Mouse (Mus musculus): Measurements from ENCODE around the gene Frrs1l. TPM values are rescaled to one million over a fixed set of nuclear protein-coding genes. Genes with fewer than 3 reads are reported as not detected.

The Frrs1l gene
- polyA plus RNA-seq, 1 experiment from 2014 or later: 0.06 TPM

DNA sequence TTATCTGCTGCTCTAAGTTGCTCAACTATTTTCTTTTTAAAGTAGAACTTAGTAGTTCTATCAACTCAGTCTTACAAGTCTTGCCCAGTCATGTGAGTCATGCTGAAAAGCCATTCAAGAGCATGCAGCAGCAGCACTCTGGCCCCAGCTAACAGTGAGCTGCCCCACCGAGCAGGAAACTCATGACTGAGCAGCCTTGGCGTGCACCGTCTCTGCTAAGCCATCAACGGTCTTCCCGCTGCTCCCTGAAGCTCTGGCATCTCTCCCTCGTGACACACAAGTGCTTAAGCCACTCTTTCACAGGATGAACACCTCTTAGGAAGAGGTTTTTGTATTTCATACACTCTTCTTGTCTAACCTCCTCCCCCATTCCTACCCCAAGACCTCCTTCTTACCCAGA is 53.1 kb downstream of the Frrs1l start:
- no peak overlapping the region for H3K27ac ChIP-seq
- WGBS (ENCODE audit: insufficient replicate concordance): 59% methylated on average over 6 of the region's 6 CpGs

DNA sequence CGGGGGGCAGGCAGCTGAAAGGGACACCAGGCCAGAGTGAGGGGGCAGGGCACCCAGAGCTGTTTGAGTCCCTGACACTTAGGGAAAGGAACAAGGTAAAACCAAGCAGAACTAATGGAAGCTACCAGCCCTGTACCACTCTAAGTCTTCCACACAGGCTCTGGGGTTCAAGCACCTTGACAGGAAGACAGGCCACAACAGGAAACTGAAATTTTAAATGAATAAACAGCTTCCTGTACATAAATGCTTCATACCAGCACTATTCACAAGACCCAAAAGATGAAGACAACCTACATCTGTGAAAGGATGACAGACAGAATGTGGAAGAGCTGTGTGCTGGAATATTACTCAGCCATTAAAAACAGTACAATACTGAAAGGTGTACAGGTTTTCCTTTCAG is 54.9 kb downstream of the Frrs1l start:
- no peak for ATAC-seq
- Histone ChIP-seq H3K27ac (no peak overlapping the region), H3K4me3 (no peak overlapping the region), H3K9ac (no peak overlapping the region), H3K36me3 (peaks cover 44% of the 10 kb centered on the region), H3K4me2 (no peak overlapping the region), H3K9me3 (replicated peaks) (no peaks in the 10 kb centered on the region), H3K27me3 (replicated peaks) (no peaks in the 10 kb centered on the region), H3K4me1 (peaks cover 23% of the 10 kb centered on the region)
- 60% methylated on average over 1 of the region's 1 CpGs for WGBS (ENCODE audit: insufficient replicate concordance)

More for the DNA sequence above, 53.1 kb downstream of the Frrs1l start:
- Histone ChIP-seq H3K4me1 (peaks cover 35% of the 10 kb centered on the region), H3K4me2 (no peak overlapping the region), H3K36me3 (peaks cover 38% of the 10 kb centered on the region), H3K4me3 (no peak overlapping the region), H3K9me3 (replicated peaks) (no peaks in the 10 kb centered on the region), H3K9ac (no peak overlapping the region), H3K27me3 (replicated peaks) (no peaks in the 10 kb centered on the region)
- ATAC-seq: no peak

- WGBS (ENCODE audit: insufficient replicate concordance): 75% methylated on average over 4 of the region's 4 CpGs
- ATAC-seq: no peak
- Histone ChIP-seq H3K9me3 (replicated peaks) (no peaks in the 10 kb centered on the region), H3K27ac (no peak overlapping the region), H3K4me3 (no peak overlapping the region), H3K36me3 (peaks cover 58% of the 10 kb centered on the region), H3K4me2 (no peak overlapping the region), H3K27me3 (replicated peaks) (no peaks in the 10 kb centered on the region), H3K4me1 (peaks cover 9% of the 10 kb centered on the region; the same call in 1 of the 2 replicates), H3K9ac (no peak overlapping the region)
Measured at GRCm38 (mm10) chr4:56933154-56933553, 57.0 kb downstream of the Frrs1l start.

- no peak overlapping the region for H3K4me2 ChIP-seq
- WGBS (ENCODE audit: insufficient replicate concordance): 58% methylated on average over 7 of the region's 7 CpGs
- ATAC-seq: no peak
Measured at GRCm38 (mm10) chr4:56932096-56932495, 58.1 kb downstream of the Frrs1l start.

DNA sequence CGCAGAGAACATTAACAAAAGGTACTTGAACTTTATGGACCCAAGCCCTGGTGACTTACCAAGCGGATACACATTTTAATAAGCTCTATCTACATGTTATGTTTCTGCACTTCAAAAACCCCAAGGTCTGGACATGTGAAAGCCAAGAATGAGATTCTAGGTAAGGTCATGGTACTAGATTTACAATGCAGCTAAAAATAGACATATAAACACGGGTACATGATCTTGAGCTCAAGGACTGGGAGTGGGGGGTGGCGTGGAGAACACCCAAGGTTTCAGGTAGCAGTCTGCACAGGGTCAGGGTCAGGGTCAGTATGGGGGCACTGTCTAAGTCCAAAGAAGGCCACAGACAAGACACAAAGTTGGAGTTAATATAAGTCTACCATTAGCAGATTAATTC is 59.9 kb downstream of the Frrs1l start:
- Histone ChIP-seq H3K27ac (no peak overlapping the region), H3K4me3 (no peak overlapping the region), H3K9me3 (replicated peaks) (no peaks in the 10 kb centered on the region), H3K27me3 (replicated peaks) (no peaks in the 10 kb centered on the region), H3K36me3 (peaks cover 70% of the 10 kb centered on the region), H3K4me1 (no peaks in the 10 kb centered on the region), H3K4me2 (no peak overlapping the region), H3K9ac (no peak overlapping the region)
- 77% methylated on average over 4 of the region's 4 CpGs for WGBS (ENCODE audit: insufficient replicate concordance)
- ATAC-seq: no peak

More at GRCm38 (mm10) chr4:56932096-56932495, 58.1 kb downstream of the Frrs1l start:
- H3K36me3 ChIP-seq: peaks cover 66% of the 10 kb centered on the region
- no peaks in the 10 kb centered on the region for H3K27me3 ChIP-seq (replicated peaks)
- no peak overlapping the region for H3K9ac ChIP-seq
- no peak overlapping the region for H3K4me3 ChIP-seq
- H3K27ac ChIP-seq: no peak overlapping the region
- H3K9me3 ChIP-seq (replicated peaks): no peaks in the 10 kb centered on the region
- peaks cover 4% of the 10 kb centered on the region; the same call in 1 of the 2 replicates for H3K4me1 ChIP-seq

DNA sequence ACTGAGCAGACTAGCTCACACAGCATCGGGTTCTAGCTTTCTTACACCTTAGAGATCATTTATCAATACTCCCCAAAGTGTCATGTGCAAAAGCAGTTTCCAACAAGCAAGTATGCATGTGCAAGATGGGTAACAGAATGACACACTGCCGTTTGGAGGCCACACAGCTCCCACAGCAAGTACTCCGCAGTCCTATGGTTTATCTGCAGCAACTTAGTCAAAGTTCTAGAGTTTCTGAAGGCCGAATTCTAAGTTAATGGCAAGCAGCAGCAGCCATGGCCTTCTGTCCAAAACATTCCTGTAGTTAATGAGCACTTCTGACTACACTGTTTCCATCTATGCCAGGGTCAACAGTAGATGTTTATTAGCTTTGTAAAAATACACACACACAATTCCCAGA is 63.2 kb downstream of the Frrs1l start:
- Histone ChIP-seq H3K9me3 (replicated peaks) (no peaks in the 10 kb centered on the region), H3K36me3 (peaks cover 73% of the 10 kb centered on the region), H3K4me2 (no peak overlapping the region), H3K27me3 (replicated peaks) (no peaks in the 10 kb centered on the region), H3K27ac (no peak overlapping the region), H3K9ac (no peak overlapping the region), H3K4me3 (no peak overlapping the region), H3K4me1 (no peaks in the 10 kb centered on the region)
- WGBS (ENCODE audit: insufficient replicate concordance): 78% methylated on average over 4 of the region's 4 CpGs
- no peak for ATAC-seq

DNA sequence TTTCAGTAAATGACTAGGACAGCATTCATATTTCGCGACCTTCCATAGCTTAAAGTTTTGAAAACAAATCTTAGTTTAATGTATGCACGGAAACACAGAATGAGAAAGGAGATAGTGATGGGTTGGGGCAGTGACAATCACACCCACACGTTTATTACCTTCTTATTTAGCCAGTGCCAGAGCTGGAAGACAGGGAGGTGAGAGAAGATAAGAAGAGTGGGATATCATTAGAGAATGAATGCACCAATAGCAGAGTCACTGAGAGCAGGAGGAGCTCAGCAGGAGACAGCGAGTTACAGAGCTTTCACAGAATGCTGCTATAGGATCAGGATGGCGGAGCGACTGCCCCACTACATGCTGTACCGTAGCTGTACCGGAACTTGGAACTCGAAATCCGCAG is 68.0 kb downstream of the Frrs1l start:
- Histone ChIP-seq H3K27ac (no peak overlapping the region), H3K36me3 (peaks cover 71% of the 10 kb centered on the region), H3K9me3 (replicated peaks) (no peaks in the 10 kb centered on the region), H3K4me3 (no peak overlapping the region), H3K4me1 (no peaks in the 10 kb centered on the region), H3K27me3 (replicated peaks) (no peaks in the 10 kb centered on the region), H3K4me2 (no peak overlapping the region), H3K9ac (no peak overlapping the region)
- ATAC-seq: peak; percentile 52
- WGBS (ENCODE audit: insufficient replicate concordance): 73% methylated on average over 11 of the region's 11 CpGs

DNA sequence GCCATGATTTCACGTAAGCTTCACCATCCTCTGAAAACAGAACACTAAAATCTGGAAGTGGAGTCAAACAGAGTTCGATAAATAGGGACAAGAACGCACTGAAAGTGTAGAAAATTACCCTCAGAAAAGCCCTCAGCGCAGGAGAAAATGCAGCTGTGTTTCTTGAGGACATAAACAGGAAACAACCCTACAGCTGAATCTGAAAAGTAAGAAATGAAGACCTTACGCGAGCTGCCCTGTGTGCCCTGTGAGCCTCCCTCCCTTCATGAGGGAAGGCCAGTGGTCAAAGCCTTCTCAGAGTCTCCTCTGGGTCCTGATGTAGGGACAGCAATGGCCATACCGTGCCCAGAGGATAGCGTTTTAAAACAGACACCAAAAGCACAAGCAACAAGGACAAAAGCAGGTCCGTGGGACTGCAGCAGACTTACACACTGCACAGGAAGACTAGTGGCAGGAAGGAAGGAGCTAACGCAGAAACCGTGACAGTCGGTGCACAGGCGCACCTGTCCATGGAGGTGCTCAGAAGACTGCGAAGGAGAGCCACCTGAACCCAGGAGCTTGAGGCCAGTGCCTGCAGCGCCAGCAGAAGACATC is 74.4 kb downstream of the Frrs1l start:
- Histone ChIP-seq H3K36me3 (peaks cover 73% of the 10 kb centered on the region), H3K4me3 (no peak overlapping the region), H3K4me1 (no peaks in the 10 kb centered on the region), H3K9me3 (replicated peaks) (no peaks in the 10 kb centered on the region), H3K4me2 (no peak overlapping the region), H3K27me3 (replicated peaks) (no peaks in the 10 kb centered on the region), H3K27ac (no peak overlapping the region), H3K9ac (no peak overlapping the region)
- 85% methylated on average over 15 of the region's 15 CpGs for whole genome bisulfite sequencing (ENCODE audit: insufficient replicate concordance)
- no peak for ATAC-seq

GRCm38 (mm10) chr4:56914761-56915160 is 75.4 kb downstream of the Frrs1l start:
- no peak for ATAC-seq
- Histone ChIP-seq H3K27me3 (replicated peaks) (no peaks in the 10 kb centered on the region), H3K36me3 (peaks cover 75% of the 10 kb centered on the region), H3K4me1 (no peaks in the 10 kb centered on the region), H3K4me3 (no peak overlapping the region), H3K9ac (no peak overlapping the region), H3K4me2 (no peak overlapping the region), H3K27ac (no peak overlapping the region), H3K9me3 (replicated peaks) (no peaks in the 10 kb centered on the region)
- 67% methylated on average over 1 of the region's 1 CpGs for WGBS (ENCODE audit: insufficient replicate concordance)

GRCm38 (mm10) chr4:56914338-56914737 is 75.9 kb downstream of the Frrs1l start:
- Histone ChIP-seq H3K9ac (no peak overlapping the region), H3K27ac (no peak overlapping the region), H3K36me3 (peaks cover 79% of the 10 kb centered on the region), H3K4me1 (no peaks in the 10 kb centered on the region), H3K4me2 (no peak overlapping the region), H3K4me3 (no peak overlapping the region), H3K9me3 (replicated peaks) (no peaks in the 10 kb centered on the region), H3K27me3 (replicated peaks) (no peaks in the 10 kb centered on the region)
- no peak for ATAC-seq
- 85% methylated on average over 6 of the region's 6 CpGs for WGBS (ENCODE audit: insufficient replicate concordance)

DNA sequence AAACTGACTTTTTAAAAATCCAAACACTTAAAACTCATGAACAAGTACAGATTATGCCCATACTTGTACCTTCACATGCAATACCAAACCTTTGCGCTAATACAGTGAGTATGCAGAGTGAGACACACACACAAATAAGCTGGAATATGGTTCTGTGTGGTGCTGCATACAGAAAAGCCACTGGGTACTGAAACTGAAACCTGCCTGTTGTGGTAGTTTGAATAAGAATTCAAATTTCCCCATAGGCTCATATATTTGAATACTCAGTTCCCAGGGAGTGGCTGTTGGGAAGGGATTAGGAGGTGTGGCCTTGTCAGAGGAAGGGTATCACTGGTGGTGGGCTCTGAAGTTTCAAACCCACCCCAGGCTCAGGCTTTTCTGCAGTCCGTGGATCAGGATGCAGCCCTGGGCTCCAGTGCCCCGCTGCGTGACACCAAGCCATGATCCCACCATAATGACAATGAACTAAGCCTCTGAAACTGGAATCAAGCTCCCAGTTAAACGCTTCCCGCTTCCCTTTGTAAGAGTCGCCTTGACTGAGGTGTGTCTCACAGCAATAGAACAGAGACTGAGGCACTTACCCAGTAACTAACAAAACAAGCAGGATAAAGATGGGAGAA is 77.7 kb downstream of the Frrs1l start:
- no peak overlapping the region for H3K4me2 ChIP-seq
- H3K27ac ChIP-seq: no peak overlapping the region
- ATAC-seq: no peak
- no peak overlapping the region for H3K4me3 ChIP-seq
- H3K9ac ChIP-seq: no peak overlapping the region
- 91% methylated on average over 7 of the region's 7 CpGs for WGBS (ENCODE audit: insufficient replicate concordance)
- no peaks in the 10 kb centered on the region for H3K9me3 ChIP-seq (replicated peaks)
- peaks cover 85% of the 10 kb centered on the region for H3K36me3 ChIP-seq
- no peaks in the 10 kb centered on the region for H3K4me1 ChIP-seq
- no peaks in the 10 kb centered on the region for H3K27me3 ChIP-seq (replicated peaks)

GRCm38 (mm10) chr4:56909568-56909967 is 80.6 kb downstream of the Frrs1l start:
- no peak overlapping the region for H3K4me3 ChIP-seq
- H3K27ac ChIP-seq: no peak overlapping the region
- no peaks in the 10 kb centered on the region for H3K4me1 ChIP-seq
- no peak overlapping the region for H3K4me2 ChIP-seq
- 78% methylated on average over 3 of the region's 3 CpGs for WGBS (ENCODE audit: insufficient replicate concordance)
- no peak for ATAC-seq
- H3K27me3 ChIP-seq (replicated peaks): no peaks in the 10 kb centered on the region
- H3K36me3 ChIP-seq: peaks cover 82% of the 10 kb centered on the region
- no peaks in the 10 kb centered on the region for H3K9me3 ChIP-seq (replicated peaks)
- no peak overlapping the region for H3K9ac ChIP-seq

GRCm38 (mm10) chr4:56907671-56908070 is 82.5 kb downstream of the Frrs1l start:
- Histone ChIP-seq H3K9ac (no peak overlapping the region), H3K9me3 (replicated peaks) (no peaks in the 10 kb centered on the region), H3K27me3 (replicated peaks) (no peaks in the 10 kb centered on the region), H3K4me2 (no peak overlapping the region), H3K4me1 (no peaks in the 10 kb centered on the region), H3K27ac (no peak overlapping the region), H3K36me3 (peaks cover 82% of the 10 kb centered on the region), H3K4me3 (no peak overlapping the region)
- ATAC-seq: no peak
- 85% methylated on average over 5 of the region's 5 CpGs for WGBS (ENCODE audit: insufficient replicate concordance)
